Mouse (Mus musculus): ENCODE data around the gene Krtap5-5. TPM values are rescaled to one million over a fixed set of nuclear protein-coding genes. Genes with fewer than 3 reads are reported as not detected.
"Not testable (repeated sequence)": the region's sequence is repeated elsewhere in the genome, so short reads cannot be mapped to it uniquely, and the experiment has no call there.

Krtap5-5 gene
- not detected in 2 replicates for polyA plus RNA-seq (2016; fragmentation: Nextera tagmentation; extraction: Ambion mirVana)

DNA sequence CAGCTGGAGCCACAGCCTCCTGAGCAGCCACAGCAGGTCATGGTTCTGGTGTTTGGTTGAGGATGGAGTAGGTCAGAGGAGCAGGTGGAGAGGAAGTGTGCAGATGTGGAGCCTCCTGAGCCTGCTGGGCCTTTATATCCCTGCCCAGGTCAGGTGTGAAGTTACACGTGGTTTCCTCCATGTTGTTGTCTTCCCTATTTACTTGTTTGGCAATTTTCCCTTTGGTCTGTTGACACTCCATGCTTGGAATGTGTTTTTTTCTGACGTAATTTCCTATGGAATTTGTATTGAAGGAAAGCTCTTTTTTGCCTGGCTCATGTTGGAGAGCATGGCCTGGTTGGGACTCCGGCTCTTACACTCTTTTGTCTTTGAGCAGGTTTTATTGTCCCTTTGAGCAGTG lies at the start of gene Krtap5-5:
Krtap5-5 (minus strand) TSS at position 101 of the 400 bp plus-strand sequence.
- DNase-seq (ENCODE audit: low spot score); H3K27me3 ChIP-seq (replicated peaks; ENCODE audit: low read depth, poor library complexity, severe bottlenecking); H3K36me3 ChIP-seq (replicated peaks); H3K27ac ChIP-seq (replicated peaks); H3K4me3 ChIP-seq; H3K9me3 ChIP-seq: not testable (repeated sequence)
- peaks cover 16% of the 10 kb centered on the region for H3K4me1 ChIP-seq
- 62% methylated on average over 3 of the region's 3 CpGs for WGBS

GRCm38 (mm10) chr7:142279291-142279690 lies 49.5 kb upstream of the Krtap5-5 start:
- 65% methylated on average over 1 of the region's 1 CpGs for WGBS
- not testable (repeated sequence) for H3K4me3 ChIP-seq; DNase-seq (ENCODE audit: low spot score); H3K9me3 ChIP-seq; H3K36me3 ChIP-seq (replicated peaks); H3K27ac ChIP-seq (replicated peaks)
- H3K4me1 ChIP-seq: peaks cover 11% of the 10 kb centered on the region
- peaks cover 23% of the 10 kb centered on the region for H3K27me3 ChIP-seq (replicated peaks; ENCODE audit: low read depth, poor library complexity, severe bottlenecking)

GRCm38 (mm10) chr7:142278183-142278582 lies 48.4 kb upstream of the Krtap5-5 start:
- peak; percentile 73 for DNase-seq (ENCODE audit: low spot score)
- whole genome bisulfite sequencing: 1% methylated on average over 3 of the region's 3 CpGs

DNA sequence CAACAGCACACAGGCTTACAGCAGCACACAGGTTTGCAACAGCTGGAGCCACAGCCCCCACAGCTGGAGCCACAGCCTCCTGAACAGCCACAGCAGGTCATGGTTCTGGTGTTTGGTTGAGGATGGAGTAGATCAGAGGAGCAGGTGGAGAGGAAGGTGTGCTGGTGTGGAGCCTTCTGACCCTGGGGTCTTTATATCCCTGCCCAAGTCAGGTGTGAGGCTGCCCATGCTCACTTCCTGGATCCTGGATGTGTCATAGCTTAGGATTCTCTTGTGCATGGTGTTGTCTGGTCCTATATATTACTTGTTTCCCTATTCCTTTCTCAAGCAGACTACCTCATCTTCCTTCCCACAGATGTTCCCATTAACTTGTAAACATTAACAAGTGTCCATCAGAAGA lies 44.5 kb upstream of the Krtap5-5 start, which contains the start of gene Gm4559:
Gm4559 (minus strand) TSS at position 101 of the 400 bp plus-strand sequence.
- not testable (repeated sequence) for DNase-seq (ENCODE audit: low spot score); H3K4me1 ChIP-seq; H3K36me3 ChIP-seq (replicated peaks); H3K27me3 ChIP-seq (replicated peaks; ENCODE audit: low read depth, poor library complexity, severe bottlenecking); H3K9me3 ChIP-seq; H3K27ac ChIP-seq (replicated peaks); H3K4me3 ChIP-seq

More at GRCm38 (mm10) chr7:142278183-142278582, 48.4 kb upstream of the Krtap5-5 start:
- H3K27me3 ChIP-seq (replicated peaks; ENCODE audit: low read depth, poor library complexity, severe bottlenecking): peaks cover 17% of the 10 kb centered on the region
- H3K4me3 ChIP-seq; H3K36me3 ChIP-seq (replicated peaks); H3K9me3 ChIP-seq; H3K27ac ChIP-seq (replicated peaks); H3K4me1 ChIP-seq: not testable (repeated sequence)

DNA sequence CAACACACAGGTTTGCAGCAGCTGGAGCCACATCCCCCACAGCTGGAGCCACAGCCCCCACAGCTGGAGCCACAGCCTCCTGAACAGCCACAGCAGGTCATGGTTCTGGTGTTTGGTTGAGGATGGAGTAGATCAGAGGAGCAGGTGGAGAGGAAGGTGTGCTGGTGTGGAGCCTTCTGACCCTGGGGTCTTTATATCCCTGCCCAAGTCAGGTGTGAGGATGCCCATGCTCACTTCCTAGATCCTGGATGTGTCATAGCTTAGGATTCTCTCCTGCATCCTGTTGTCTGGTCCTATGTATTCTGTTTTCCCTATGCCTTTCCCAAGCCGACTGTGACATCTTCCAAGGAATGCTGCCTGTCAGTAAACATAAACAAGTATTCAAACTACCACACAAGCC lies 28.5 kb upstream of the Krtap5-5 start, which contains the start of gene Gm2431:
Gm2431 (minus strand) TSS at position 101 of the 400 bp plus-strand sequence.
- not testable (repeated sequence) for H3K9me3 ChIP-seq; H3K4me1 ChIP-seq; H3K27ac ChIP-seq (replicated peaks); DNase-seq (ENCODE audit: low spot score); H3K4me3 ChIP-seq; H3K27me3 ChIP-seq (replicated peaks; ENCODE audit: low read depth, poor library complexity, severe bottlenecking); H3K36me3 ChIP-seq (replicated peaks)
- WGBS: 49% methylated on average over 1 of the region's 1 CpGs

GRCm38 (mm10) chr7:142255517-142255916 lies 25.7 kb upstream of the Krtap5-5 start:
- no peaks in the 10 kb centered on the region for H3K36me3 ChIP-seq (replicated peaks)
- WGBS: 0% methylated on average over 2 of the region's 2 CpGs

GRCm38 (mm10) chr7:142249824-142250223 lies 20.1 kb upstream of the Krtap5-5 start:
- peak; percentile 39 for DNase-seq (ENCODE audit: low spot score)
- Histone ChIP-seq H3K9me3 (no peaks in the 10 kb centered on the region), H3K36me3 (replicated peaks) (no peaks in the 10 kb centered on the region), H3K27ac (replicated peaks) (no peak overlapping the region), H3K4me1 (no peaks in the 10 kb centered on the region), H3K4me3 (no peak overlapping the region), H3K27me3 (replicated peaks; ENCODE audit: low read depth, poor library complexity, severe bottlenecking) (peaks cover 6% of the 10 kb centered on the region; the same call in 1 of the 2 replicates)
- 2% methylated on average over 1 of the region's 1 CpGs for WGBS

More at GRCm38 (mm10) chr7:142255517-142255916, 25.7 kb upstream of the Krtap5-5 start:
- peak; percentile 40 for DNase-seq (ENCODE audit: low spot score)
- Histone ChIP-seq H3K27ac (replicated peaks) (no peak overlapping the region), H3K4me3 (no peak overlapping the region), H3K4me1 (no peaks in the 10 kb centered on the region), H3K9me3 (no peaks in the 10 kb centered on the region), H3K27me3 (replicated peaks; ENCODE audit: low read depth, poor library complexity, severe bottlenecking) (peaks cover 11% of the 10 kb centered on the region; the same call in 1 of the 2 replicates)

DNA sequence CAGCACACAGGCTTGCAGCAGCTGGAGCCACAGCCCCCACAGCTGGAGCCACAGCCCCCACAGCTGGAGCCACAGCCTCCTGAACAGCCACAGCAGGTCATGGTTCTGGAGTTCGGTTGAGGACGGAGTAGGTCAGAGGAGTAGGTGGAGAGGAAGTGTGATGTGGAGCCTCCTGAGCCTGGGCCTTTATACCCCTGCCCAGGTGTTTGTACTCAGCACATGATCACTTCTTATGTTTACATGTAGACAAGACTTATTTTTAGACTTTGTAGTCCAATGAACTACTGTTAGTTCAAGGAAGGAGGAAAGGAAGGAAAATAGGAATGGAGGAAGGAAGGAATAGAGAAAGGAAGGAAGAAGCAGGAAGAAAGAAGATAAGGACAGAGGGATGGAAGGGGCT lies 11.2 kb upstream of the Krtap5-5 start, which contains the start of gene Gm40460:
Gm40460 (minus strand) TSS at position 101 of the 400 bp plus-strand sequence.
- Histone ChIP-seq H3K36me3 (replicated peaks) (no peaks in the 10 kb centered on the region), H3K27ac (replicated peaks) (no peak within 1 kb of the TSS), H3K9me3 (peaks cover 5% of the 10 kb centered on the region; the same call in 1 of the 2 replicates), H3K4me3 (no peak within 1 kb of the TSS), H3K27me3 (replicated peaks; ENCODE audit: low read depth, poor library complexity, severe bottlenecking) (no peaks in the 10 kb centered on the region), H3K4me1 (no peaks in the 10 kb centered on the region)
- WGBS: 57% methylated on average over 2 of the region's 2 CpGs
- DNase-seq (ENCODE audit: low spot score): no peak

DNA sequence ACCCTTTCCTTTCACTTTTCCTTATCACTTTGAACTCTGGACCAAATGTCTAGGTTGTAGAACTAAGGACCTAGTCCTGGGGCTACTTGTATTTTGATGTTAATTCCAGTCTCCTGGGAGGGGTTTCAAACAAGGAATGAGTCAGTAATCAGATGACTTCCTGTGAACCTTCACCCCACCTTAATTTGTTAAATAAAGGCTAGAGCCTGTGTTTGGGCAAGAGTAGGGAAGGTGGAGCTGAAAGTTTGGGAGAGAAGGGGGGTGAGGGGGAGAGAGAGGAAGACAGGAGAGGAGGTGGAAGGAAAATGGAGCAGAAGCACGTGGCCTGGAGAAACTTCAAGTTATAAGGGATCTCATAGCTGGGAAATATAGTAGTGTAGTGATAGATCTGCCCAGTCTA lies 1.8 kb upstream of the Krtap5-5 start:
- no peak for DNase-seq (ENCODE audit: low spot score)
- H3K9me3 ChIP-seq: peaks cover 16% of the 10 kb centered on the region; the same call in 1 of the 2 replicates
- no peaks in the 10 kb centered on the region for H3K27me3 ChIP-seq (replicated peaks; ENCODE audit: low read depth, poor library complexity, severe bottlenecking)
- H3K27ac ChIP-seq (replicated peaks): no peak overlapping the region
- no peaks in the 10 kb centered on the region for H3K36me3 ChIP-seq (replicated peaks)
- H3K4me3 ChIP-seq: no peak overlapping the region
- 24% methylated on average over 1 of the region's 1 CpGs for WGBS
- peaks cover 9% of the 10 kb centered on the region for H3K4me1 ChIP-seq

DNA sequence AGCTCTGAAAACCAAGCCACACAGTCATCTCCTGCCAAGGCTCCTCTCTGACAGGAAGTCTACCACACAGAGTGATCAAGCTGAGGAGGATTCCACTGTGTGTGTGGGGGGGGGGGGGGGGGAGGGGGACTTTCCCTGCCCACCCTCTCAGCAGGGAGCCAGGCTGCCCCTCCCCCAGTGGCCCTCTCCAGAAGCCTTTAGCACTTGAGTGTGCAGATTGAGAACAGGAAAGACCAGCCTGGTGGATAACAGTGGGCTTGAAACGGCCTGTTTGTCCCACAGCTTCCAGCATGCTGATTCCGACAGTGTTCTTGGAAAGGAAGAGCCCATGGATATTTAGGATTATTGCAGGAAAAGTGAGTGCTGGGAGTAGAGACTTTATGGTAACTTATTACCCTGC lies 5.3 kb downstream of the Krtap5-5 start:
- WGBS: 39% methylated on average over 2 of the region's 2 CpGs
- no peaks in the 10 kb centered on the region for H3K36me3 ChIP-seq (replicated peaks)
- H3K4me3 ChIP-seq: no peak overlapping the region
- H3K27ac ChIP-seq (replicated peaks): no peak overlapping the region
- H3K4me1 ChIP-seq: peaks cover 15% of the 10 kb centered on the region
- peak; percentile 38 for DNase-seq (ENCODE audit: low spot score)
- no peaks in the 10 kb centered on the region for H3K27me3 ChIP-seq (replicated peaks; ENCODE audit: low read depth, poor library complexity, severe bottlenecking)
- H3K9me3 ChIP-seq: no peaks in the 10 kb centered on the region

DNA sequence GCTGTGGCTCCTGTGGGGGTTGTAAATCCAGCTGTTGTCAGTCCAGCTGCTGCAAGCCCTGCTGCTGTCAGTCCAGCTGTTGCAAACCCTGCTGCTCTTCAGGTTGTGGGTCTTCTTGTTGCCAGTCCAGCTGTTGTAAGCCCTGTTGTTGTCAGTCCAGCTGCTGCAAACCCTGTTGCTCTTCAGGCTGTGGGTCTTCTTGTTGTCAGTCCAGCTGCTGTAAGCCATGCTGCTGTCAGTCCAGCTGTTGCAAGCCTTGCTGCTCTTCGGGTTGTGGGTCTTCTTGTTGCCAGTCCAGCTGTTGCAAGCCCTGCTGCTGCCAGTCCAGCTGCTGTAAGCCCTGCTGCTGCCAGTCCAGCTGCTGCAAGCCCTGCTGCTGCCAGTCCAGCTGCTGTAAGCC lies 17.6 kb downstream of the Krtap5-5 start:
- H3K4me1 ChIP-seq; DNase-seq (ENCODE audit: low spot score); H3K4me3 ChIP-seq; H3K27me3 ChIP-seq (replicated peaks; ENCODE audit: low read depth, poor library complexity, severe bottlenecking); H3K9me3 ChIP-seq; H3K36me3 ChIP-seq (replicated peaks); H3K27ac ChIP-seq (replicated peaks): not testable (repeated sequence)
- 64% methylated on average over 1 of the region's 1 CpGs for WGBS

GRCm38 (mm10) chr7:142211559-142211958 lies 18.2 kb downstream of the Krtap5-5 start, which contains the start of gene Gm7579:
Gm7579 (plus strand) TSS chr7:142211859.
- no peak for DNase-seq (ENCODE audit: low spot score)
- no peak within 1 kb of the TSS for H3K27ac ChIP-seq (replicated peaks)
- 68% methylated on average over 1 of the region's 1 CpGs for WGBS
- no peaks in the 10 kb centered on the region for H3K9me3 ChIP-seq
- H3K27me3 ChIP-seq (replicated peaks; ENCODE audit: low read depth, poor library complexity, severe bottlenecking): no peaks in the 10 kb centered on the region
- no peaks in the 10 kb centered on the region for H3K36me3 ChIP-seq (replicated peaks)
- H3K4me3 ChIP-seq: no peak within 1 kb of the TSS
- H3K4me1 ChIP-seq: no peaks in the 10 kb centered on the region

DNA sequence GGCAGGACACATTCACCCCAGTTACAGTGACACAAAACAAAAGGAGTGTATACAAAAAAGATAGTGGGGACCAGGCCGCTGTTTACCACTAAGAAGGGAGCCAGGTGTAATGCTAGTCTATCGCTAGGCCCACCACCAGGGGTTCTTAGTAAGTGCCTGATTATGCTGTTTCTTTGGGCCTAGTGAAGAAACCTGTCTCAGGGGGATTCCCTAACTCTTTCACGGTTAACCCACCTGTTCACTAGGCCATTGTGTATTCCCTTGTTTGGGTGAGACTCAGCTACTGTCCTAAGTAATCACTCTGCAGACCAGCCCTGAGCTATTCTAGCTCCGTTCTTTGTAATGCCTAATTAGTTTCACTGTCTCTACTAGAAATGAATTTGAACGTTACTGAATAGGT lies 22.9 kb downstream of the Krtap5-5 start:
- H3K9me3 ChIP-seq; H3K4me1 ChIP-seq; H3K4me3 ChIP-seq; H3K27me3 ChIP-seq (replicated peaks; ENCODE audit: low read depth, poor library complexity, severe bottlenecking); H3K36me3 ChIP-seq (replicated peaks); H3K27ac ChIP-seq (replicated peaks); DNase-seq (ENCODE audit: low spot score): not testable (repeated sequence)
- 69% methylated on average over 5 of the region's 5 CpGs for WGBS

Data from embryonic facial prominence, embryonic 10.5 days (tissue).